Mouse (Mus musculus) embryonic fibroblast, embryonic 13.5 days (primary cell): ENCODE measurements at regions not wholly inside any gene's neighbourhood (a gene's known extent, or its start where the extent isn't known, plus 50 kb on each side); places are given as distances from the start of the nearest gene placed in this dataset.

ENCODE experiments used
- CTCF ChIP-seq: IDR thresholded peaks from 2 replicates; pipeline ENCODE4 v1.5.1; 2011; ENCODE audit warnings: mild to moderate bottlenecking, control low read depth, low read length, moderate library complexity, borderline replicate concordance; ENCODE audit not compliant: insufficient read depth
- POLR2A ChIP-seq: IDR thresholded peaks from 2 replicates; pipeline ENCODE4 v1.6.1; 2011; ENCODE audit warnings: low read depth, mild to moderate bottlenecking, control low read depth, low read length, moderate library complexity

GRCm38 (mm10) chr9:51660908-51661874, 103.9 kb upstream of the Arhgap20 start:
- no peak for TF ChIP-seq POLR2A
- TF ChIP-seq CTCF = no peak
